Mouse (Mus musculus): ENCODE results near the gene Ccna2. TPM values are rescaled to one million over a fixed set of nuclear protein-coding genes. Genes with fewer than 3 reads are reported as not detected.

The Ccna2 gene
- total and polyA plus RNA-seq, 2 experiments from 2014 or later, result 20.5 to 23.9 TPM

DNA sequence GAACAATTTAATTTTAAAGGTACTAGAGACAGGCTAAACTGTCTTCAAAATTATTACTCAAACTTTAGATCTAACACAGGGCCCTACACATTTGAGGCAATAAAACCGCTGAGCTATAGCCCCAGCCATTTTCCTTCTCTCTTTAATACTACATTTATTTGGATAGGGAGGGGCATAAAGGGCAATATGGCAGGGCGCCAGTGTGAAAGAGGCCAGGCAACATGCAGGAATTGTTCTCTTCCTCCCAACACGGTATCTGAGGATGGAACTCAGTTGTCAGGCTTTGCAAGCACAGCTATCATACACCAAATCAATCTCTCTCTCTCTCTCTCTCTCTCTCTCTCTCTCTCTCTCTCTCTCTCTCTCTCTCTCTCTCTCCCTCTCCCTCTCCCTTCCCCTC lies 26.9 kb upstream of the Ccna2 start:
- ATAC-seq (no peak), DNase-seq (no peak)
- H3K4me2 ChIP-seq (ENCODE audit: low read depth), result no peak overlapping the region
- whole genome bisulfite sequencing, result 72% methylated on average over 3 of the region's 3 CpGs
- no peak for TF ChIP-seq CTCF (IDR thresholded peaks at IDR 0.05; ENCODE audit: low read depth)
- H3K4me3 ChIP-seq (ENCODE audit: low read depth, low read length), result no peak overlapping the region
- peaks cover 28% of the 10 kb centered on the region for H3K36me3 ChIP-seq (ENCODE audit: insufficient read depth)
- H3K4me1 ChIP-seq (ENCODE audit: insufficient read depth), result no peaks in the 10 kb centered on the region
- H3K9me3 ChIP-seq (ENCODE audit: low read length), result no peaks in the 10 kb centered on the region
- H3K27ac ChIP-seq (ENCODE audit: low read depth, low read length), result no peak overlapping the region
- H3K27me3 ChIP-seq (ENCODE audit: insufficient read depth, low read length), result no peaks in the 10 kb centered on the region
- no peak overlapping the region for H3K9ac ChIP-seq

DNA sequence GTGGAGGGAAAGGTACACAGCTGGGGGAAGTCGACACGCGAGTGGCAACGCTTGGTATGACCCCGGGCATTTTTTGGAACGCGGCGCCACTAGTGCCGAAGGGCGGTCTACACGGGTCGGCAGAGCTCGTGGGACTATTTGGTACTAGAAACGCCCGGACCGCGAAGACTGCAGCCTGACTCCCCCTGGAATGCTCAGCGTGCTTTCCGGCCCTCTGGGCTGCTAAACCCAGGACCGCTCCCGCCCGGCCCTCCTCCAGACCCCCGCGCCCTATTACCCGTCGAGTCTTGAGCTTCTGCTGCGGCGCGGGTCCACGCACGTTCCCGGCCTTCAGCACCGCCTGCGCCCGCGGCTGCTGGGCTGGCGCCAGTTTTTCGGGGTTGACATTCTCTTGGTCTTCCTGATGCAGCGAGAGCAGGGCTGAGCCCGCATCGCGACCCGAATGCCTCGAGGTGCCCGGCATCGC lies 556 bp downstream of the Ccna2 start:
- Histone ChIP-seq H3K4me2 (ENCODE audit: low read depth) (peak overlapping the region; percentile 99), H3K9ac (peak overlapping the region; percentile 41), H3K36me3 (ENCODE audit: insufficient read depth) (peaks cover 11% of the 10 kb centered on the region), H3K27me3 (ENCODE audit: insufficient read depth, low read length) (no peaks in the 10 kb centered on the region), H3K9me3 (ENCODE audit: low read length) (no peaks in the 10 kb centered on the region), H3K4me3 (ENCODE audit: low read depth, low read length) (peak overlapping the region; percentile 65), H3K4me1 (ENCODE audit: insufficient read depth) (0 out of 2 replicates have a peak, but pooled peaks cover 4% of the 10 kb centered on the region), H3K27ac (ENCODE audit: low read depth, low read length) (no peak overlapping the region)
- DNase-seq (no peak), ATAC-seq (no peak; the same call in 1 of the 2 replicates)
- TF ChIP-seq CTCF (IDR thresholded peaks at IDR 0.05; ENCODE audit: low read depth), result no peak
- under 1% methylated on average over 46 of the region's 46 CpGs for WGBS

DNA sequence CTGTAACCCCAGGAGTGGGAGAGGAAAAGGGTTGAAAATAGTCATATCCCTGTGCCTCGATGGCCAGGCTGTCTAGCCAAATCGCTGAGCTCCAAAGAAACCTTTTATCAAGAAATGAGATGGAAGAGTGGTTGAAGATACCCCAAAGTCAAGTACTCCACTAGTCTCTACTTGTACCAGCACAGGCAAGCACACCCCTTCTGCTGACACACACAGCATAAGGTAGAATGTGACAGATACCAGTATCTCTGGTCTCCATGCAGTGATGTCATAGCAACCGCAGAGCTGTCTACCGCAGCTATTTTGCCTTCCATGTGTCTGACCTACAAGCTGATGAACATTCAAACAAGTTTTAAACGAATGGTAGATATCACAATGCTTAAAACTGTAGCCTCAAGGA lies 2.1 kb downstream of the Ccna2 start:
- Histone ChIP-seq H3K4me1 (ENCODE audit: insufficient read depth) (0 out of 2 replicates have a peak, but pooled peaks cover 4% of the 10 kb centered on the region), H3K9ac (no peak overlapping the region), H3K27me3 (ENCODE audit: insufficient read depth, low read length) (no peaks in the 10 kb centered on the region), H3K27ac (ENCODE audit: low read depth, low read length) (no peak overlapping the region), H3K4me2 (ENCODE audit: low read depth) (peak overlapping the region; percentile 99; the same call in 1 of the 2 replicates), H3K4me3 (ENCODE audit: low read depth, low read length) (no peak overlapping the region), H3K36me3 (ENCODE audit: insufficient read depth) (peaks cover 23% of the 10 kb centered on the region), H3K9me3 (ENCODE audit: low read length) (no peaks in the 10 kb centered on the region)
- DNase-seq (no peak), ATAC-seq (no peak)
- 80% methylated on average over 5 of the region's 5 CpGs for WGBS
- TF ChIP-seq CTCF (IDR thresholded peaks at IDR 0.05; ENCODE audit: low read depth), result no peak

DNA sequence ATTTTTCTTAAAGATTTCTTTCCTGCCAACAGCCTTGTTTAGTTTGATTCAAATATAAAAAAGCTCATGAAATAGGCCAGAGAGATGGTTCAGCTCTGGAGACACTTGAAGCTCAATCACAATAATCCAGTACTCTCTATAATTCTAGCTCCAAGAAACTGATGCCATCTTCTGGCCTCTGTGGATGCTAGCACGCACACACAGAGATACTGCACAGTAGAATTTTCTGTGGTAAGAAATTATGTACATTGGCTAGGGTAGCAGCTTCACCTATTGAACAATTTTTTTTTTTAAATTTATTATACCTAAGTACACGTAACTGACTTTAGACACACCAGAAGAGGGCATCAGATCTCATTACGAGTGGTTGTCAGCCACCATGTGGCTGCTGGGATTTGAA lies 8.3 kb downstream of the Ccna2 start:
- DNase-seq (no peak), ATAC-seq (no peak)
- no peak overlapping the region for H3K9ac ChIP-seq
- H3K4me1 ChIP-seq (ENCODE audit: insufficient read depth), result no peaks in the 10 kb centered on the region
- H3K9me3 ChIP-seq (ENCODE audit: low read length), result no peaks in the 10 kb centered on the region
- no peaks in the 10 kb centered on the region for H3K27me3 ChIP-seq (ENCODE audit: insufficient read depth, low read length)
- no peak overlapping the region for H3K4me3 ChIP-seq (ENCODE audit: low read depth, low read length)
- H3K36me3 ChIP-seq (ENCODE audit: insufficient read depth), result peaks cover 70% of the 10 kb centered on the region
- WGBS, result 94% methylated on average over 3 of the region's 3 CpGs
- no peak overlapping the region for H3K27ac ChIP-seq (ENCODE audit: low read depth, low read length)
- 0 out of 2 replicates have a peak, but pooled peaks have one; percentile 5 for TF ChIP-seq CTCF (IDR thresholded peaks at IDR 0.05; ENCODE audit: low read depth)
- H3K4me2 ChIP-seq (ENCODE audit: low read depth), result no peak overlapping the region

DNA sequence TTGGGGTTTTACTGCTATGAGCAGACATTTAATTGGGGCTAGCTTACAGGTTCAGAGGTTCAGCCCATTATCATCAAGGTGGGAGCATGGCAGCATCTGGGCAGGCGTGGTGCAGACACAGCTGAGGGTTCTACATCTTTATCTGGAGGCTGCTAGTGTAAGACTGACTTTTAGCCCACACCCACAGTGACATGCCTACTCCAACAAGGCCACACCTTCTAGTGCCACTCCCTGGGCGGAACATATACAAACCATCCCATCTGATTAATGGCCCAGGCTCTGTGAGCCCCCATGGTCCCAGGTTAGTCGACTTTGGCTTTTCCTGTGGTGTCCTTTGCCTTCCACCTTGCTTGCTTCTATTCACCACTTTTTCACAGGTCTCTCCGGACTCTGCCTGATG lies 12.3 kb downstream of the Ccna2 start:
- H3K36me3 ChIP-seq (ENCODE audit: insufficient read depth), result peaks cover 80% of the 10 kb centered on the region
- WGBS, result 88% methylated on average over 4 of the region's 4 CpGs
- TF ChIP-seq CTCF (IDR thresholded peaks at IDR 0.05; ENCODE audit: low read depth), result no peak

DNA sequence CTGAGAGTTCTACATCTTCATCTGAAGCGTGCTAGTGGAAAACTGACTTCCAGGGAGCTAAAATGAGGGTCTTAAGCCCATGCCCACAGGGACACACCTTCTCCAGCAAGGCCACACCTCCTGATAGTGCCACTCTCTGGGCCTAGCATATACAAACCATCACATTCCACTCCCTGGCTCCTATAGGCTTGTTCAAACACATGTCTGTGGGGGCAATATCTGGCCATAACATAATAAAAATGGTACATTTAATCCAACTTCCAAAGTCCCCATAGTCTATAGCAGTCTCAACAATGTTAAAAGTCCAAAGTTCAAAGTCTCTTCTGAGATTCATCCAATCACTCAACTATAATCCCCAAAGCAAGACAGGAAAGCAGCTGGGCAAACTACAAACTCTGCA lies 14.3 kb downstream of the Ccna2 start:
- Histone ChIP-seq H3K4me1 (ENCODE audit: insufficient read depth) (peaks cover 5% of the 10 kb centered on the region; the same call in 1 of the 2 replicates), H3K27ac (ENCODE audit: low read depth, low read length) (no peak overlapping the region), H3K9ac (no peak overlapping the region), H3K27me3 (ENCODE audit: insufficient read depth, low read length) (no peaks in the 10 kb centered on the region), H3K4me3 (ENCODE audit: low read depth, low read length) (no peak overlapping the region), H3K9me3 (ENCODE audit: low read length) (no peaks in the 10 kb centered on the region), H3K4me2 (ENCODE audit: low read depth) (no peak overlapping the region), H3K36me3 (ENCODE audit: insufficient read depth) (peaks cover 64% of the 10 kb centered on the region)
- WGBS, result 100% methylated on average over 1 of the region's 1 CpGs
- DNase-seq, result no peak
- ATAC-seq, result no peak
- no peak for TF ChIP-seq CTCF (IDR thresholded peaks at IDR 0.05; ENCODE audit: low read depth)

More for the DNA sequence above, 12.3 kb downstream of the Ccna2 start:
- Histone ChIP-seq H3K4me3 (ENCODE audit: low read depth, low read length) (no peak overlapping the region), H3K9me3 (ENCODE audit: low read length) (no peaks in the 10 kb centered on the region), H3K27ac (ENCODE audit: low read depth, low read length) (no peak overlapping the region), H3K9ac (no peak overlapping the region), H3K4me2 (ENCODE audit: low read depth) (no peak overlapping the region), H3K4me1 (ENCODE audit: insufficient read depth) (no peaks in the 10 kb centered on the region), H3K27me3 (ENCODE audit: insufficient read depth, low read length) (no peaks in the 10 kb centered on the region)
- no peak for ATAC-seq
- DNase-seq, result no peak

DNA sequence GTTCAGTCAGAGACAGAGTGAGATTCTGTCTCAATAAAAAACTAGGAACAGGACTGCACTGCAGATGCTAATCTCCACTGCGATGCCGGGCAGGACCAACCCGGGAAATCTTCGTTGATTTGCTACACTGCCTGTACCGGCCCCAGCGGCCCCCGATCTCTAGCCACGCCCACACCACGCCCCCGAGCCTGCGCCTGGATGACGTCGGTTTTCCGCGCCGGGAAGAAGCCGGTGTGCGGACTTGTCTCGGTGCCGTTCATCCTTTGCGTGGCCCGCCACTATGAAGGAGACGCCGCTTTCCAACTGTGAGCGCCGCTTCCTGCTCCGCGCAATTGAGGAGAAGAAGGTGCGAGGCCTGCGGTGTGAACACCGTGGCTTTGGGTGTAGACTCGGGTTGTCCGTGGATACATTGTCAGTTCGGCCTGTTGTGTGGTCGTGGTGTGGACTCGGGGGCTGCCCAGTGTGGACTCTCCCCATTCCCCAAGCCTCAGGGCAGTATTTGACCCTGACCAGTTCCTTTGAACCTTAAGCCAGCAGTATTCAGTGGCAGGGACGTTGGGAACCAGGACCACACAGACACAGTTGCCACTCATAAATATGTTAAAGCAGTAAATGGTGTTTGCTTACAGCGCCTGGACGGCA lies 19.4 kb downstream of the Ccna2 start, which contains the start of gene Exosc9:
Gene Exosc9, plus strand, starts transcription at position 201 of the 642 bp plus-strand sequence.
- Histone ChIP-seq H3K27me3 (ENCODE audit: insufficient read depth, low read length) (no peaks in the 10 kb centered on the region), H3K9ac (peak within 1 kb of the TSS; percentile 71), H3K27ac (ENCODE audit: low read depth, low read length) (peak within 1 kb of the TSS; percentile 78), H3K4me3 (ENCODE audit: low read depth, low read length) (peak within 1 kb of the TSS; percentile 78), H3K36me3 (ENCODE audit: insufficient read depth) (peaks cover 27% of the 10 kb centered on the region), H3K4me2 (ENCODE audit: low read depth) (peak within 1 kb of the TSS; percentile 75), H3K4me1 (ENCODE audit: insufficient read depth) (peaks cover 14% of the 10 kb centered on the region), H3K9me3 (ENCODE audit: low read length) (no peaks in the 10 kb centered on the region)
- peak; percentile 97 for ATAC-seq
- TF ChIP-seq CTCF (IDR thresholded peaks at IDR 0.05; ENCODE audit: low read depth), result no peak
- WGBS, result under 1% methylated on average over 39 of the region's 39 CpGs
- peak; percentile 96 for DNase-seq
